Mouse (Mus musculus) 416B (cell line): ENCODE data around the gene Ubap1l.
A peak's percentile ranks its signal among the peaks of the same experiment; 100 is the strongest.

Experiments used
- DNase-seq: peaks from one replicate; pipeline ENCODE4 v3.0.0; 2011; ENCODE audit warnings: low read depth

Gene Ubap1l

GRCm38 (mm10) chr9:65374468-65375162 is 13.8 kb downstream of the Ubap1l start:
- no peak for DNase-seq

GRCm38 (mm10) chr9:65375163-65375934 is 14.5 kb downstream of the Ubap1l start:
- no peak for DNase-seq

DNA sequence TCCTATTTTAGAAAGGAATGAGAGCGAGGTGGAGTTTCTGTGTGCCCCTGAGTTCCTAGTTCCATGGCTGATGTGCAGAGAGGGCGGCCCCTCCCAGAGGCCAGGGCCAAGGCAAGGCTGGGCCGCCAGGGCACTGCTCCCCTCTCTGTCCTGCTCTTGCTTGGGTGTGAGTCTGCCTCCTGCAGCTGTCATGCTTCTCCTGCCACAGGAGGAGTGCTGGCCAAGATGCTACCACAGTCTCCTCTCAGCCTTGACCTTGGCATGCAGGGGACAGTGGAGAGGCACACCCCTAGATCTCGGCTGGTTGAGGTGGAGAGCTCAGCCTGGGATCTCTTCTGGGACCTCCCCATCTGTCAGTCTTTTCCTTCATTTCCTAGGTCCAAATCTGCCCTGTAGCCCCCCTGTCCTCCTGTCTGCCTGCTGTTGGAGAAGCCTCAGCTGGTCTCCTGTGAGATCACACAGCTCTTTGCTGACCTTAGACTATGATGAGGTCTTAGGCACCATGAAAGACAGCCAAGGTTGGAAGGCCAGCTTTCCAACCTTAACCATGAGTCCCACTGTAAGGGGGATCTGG is 20.3 kb downstream of the Ubap1l start:
- no peak for DNase-seq

GRCm38 (mm10) chr9:65382031-65382750 is 21.4 kb downstream of the Ubap1l start:
- no peak for DNase-seq

DNA sequence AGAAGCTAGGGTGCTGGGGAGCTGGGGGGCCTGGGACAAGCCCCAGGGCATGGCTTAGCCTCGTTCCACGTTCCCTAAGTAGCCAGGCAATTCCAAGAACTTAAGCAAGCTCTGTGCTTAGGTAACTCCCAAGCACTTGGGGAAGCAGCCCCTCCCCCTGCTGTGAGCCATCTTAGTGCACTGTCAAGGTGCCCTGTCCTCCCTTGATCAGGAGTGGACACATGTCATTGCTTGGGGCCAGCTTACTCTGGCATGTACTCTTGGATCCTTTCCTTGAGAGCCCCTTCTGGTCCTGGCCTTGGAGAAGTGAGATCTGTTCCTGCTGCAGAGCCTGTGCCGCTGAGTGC is 21.9 kb downstream of the Ubap1l start:
- no peak for DNase-seq

DNA sequence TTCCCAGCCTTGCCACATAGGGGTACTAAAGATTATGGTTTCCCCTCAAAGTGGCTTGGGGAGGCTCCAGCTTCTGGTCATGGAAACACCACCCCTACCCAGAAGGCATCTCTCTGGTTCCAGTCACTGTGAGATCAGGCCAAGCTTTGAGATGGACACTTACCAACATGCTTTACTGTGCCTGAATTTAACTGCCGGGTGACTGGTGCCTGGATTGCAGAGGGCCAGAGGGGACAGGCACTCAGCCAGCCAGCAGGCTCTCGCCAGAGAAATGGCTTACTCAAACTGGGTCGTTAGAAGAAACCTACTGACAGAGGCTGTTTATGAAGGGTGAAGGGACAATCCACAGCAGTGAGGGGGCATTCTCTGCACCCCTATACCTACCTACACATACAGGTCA is 23.4 kb downstream of the Ubap1l start:
- no peak for DNase-seq

- DNase-seq, result peak; percentile 18
Measured at GRCm38 (mm10) chr9:65386373-65387140, 25.7 kb downstream of the Ubap1l start.

DNA sequence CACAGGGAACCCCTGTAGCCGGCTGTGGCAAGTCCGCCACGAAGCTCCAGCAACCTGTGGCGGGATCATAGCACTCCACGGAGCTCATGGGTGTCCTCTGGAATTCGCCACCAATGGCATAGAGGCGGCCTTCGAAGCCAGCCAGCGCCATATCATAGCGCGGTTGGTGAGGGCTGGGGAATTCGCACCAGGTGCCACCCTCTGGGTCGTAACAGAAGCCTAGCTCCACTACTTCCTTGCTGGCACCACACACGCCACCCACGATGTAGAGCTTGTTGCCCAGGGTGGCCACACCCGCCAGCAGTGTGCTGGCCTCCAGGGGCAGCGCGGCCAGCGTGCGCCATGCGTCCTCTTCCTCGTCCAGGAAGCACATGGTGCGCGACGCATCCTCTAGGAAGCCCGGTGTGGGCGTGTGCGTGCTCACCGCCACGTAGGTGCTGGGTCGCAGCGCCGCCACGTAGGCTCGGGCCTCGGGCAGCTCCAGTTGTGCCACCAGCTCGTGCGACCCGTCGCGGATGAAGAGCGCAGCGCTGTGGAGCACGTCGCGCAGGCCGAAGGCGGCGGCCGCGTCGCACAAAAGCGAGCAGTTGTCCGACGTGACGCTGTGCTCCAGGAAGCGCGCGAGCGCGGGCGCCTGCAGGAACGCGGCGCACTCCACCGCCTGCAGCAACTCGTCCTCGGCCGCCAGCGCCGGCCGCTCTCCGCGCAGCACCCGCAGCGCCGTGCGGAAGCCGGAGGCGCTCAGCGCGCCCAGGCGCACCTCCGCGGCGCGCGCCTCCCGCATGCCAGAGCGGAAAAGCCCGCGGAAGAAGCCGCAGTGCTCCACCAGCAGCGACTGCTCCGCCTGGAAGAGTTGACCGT is 30.1 kb downstream of the Ubap1l start:
- DNase-seq, result no peak

- DNase-seq, result no peak
Measured at GRCm38 (mm10) chr9:65391613-65391964, 30.7 kb downstream of the Ubap1l start, which contains the start of gene Kbtbd13. Kbtbd13 (minus strand) TSS chr9:65391652.

- DNase-seq, result peak; percentile 75
Measured at GRCm38 (mm10) chr9:65392638-65393364, 32.0 kb downstream of the Ubap1l start.

DNA sequence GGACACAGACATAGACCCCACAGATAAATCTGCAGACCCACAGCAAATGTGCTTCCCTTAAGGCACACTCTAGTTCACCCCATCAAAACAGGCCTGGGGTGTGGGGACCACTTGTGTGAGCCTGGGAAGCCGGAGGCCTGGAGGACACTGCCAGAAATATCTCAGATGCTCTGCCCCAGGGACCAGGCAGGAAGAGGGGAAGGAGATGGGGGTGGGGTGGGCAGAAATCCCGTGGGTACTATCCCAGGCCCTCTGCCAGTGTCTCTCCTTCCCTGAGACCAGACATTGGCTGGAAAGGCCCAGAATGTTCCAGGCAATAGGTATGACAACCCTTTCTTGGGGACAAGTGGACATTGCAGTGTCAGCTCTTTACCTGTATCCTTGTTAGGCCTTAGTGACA is 32.8 kb downstream of the Ubap1l start:
- DNase-seq, result no peak

DNA sequence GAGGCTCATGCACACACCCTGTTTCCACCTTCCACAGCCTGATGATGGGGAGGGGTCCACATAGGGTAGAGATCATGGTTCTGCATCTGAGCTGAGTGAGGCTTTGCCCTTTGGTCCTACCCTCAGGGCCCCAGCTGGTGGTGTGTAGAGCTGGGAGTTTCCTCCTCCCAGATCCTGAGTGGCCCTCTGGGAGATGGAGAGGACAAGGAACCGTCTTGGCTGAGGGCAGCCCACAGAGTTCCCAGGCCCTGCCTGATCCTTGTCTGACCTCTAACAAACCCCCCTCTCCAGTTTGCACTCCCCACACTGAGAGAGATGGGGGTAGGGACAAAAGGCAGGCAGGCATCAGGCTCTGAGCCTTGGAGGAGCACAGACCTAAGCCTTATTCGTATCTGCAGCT is 33.5 kb downstream of the Ubap1l start:
- DNase-seq, result no peak

DNA sequence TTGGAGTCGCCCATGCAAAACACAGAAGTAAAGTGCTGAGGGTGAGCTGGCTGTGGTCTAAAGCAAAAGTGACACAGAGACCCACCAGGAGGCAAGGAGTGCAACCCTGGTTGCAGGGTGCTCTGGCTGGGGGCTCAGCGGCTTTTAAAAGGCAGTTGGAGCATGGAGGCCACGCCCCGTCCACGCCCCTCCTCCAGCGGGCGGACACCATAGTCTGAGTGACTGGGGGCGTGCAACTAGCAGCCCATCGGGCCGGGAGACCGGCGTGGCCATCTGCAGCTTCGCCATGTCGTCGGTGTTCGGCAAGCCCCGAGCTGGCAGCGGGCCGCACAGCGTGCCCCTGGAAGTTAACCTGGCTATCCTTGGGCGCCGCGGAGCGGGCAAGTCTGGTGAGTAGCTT is 37.4 kb downstream of the Ubap1l start, which contains the start of gene Rasl12:
Rasl12 (plus strand) TSS at position 228 of the 400 bp plus-strand sequence.
- DNase-seq, result no peak

DNA sequence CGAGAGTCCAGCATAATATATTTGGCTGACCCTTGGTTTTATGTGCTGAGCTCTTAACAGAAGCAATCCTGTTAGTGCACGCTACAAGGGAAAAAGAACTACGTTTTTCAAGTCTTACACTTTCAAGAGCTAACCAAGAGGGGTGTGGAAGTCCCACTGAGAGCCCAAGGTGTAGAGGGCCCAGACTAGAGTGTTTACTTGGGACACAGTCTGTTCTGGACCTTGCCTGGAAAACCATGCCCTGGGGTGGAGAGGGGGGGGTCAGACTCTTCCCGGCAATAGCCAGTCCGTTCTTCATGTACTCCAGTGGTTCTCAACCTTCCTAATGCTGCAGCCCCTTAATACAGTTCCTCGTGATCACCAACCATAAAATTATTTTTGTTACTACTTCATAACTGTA is 39.1 kb downstream of the Ubap1l start:
- DNase-seq, result no peak

DNA sequence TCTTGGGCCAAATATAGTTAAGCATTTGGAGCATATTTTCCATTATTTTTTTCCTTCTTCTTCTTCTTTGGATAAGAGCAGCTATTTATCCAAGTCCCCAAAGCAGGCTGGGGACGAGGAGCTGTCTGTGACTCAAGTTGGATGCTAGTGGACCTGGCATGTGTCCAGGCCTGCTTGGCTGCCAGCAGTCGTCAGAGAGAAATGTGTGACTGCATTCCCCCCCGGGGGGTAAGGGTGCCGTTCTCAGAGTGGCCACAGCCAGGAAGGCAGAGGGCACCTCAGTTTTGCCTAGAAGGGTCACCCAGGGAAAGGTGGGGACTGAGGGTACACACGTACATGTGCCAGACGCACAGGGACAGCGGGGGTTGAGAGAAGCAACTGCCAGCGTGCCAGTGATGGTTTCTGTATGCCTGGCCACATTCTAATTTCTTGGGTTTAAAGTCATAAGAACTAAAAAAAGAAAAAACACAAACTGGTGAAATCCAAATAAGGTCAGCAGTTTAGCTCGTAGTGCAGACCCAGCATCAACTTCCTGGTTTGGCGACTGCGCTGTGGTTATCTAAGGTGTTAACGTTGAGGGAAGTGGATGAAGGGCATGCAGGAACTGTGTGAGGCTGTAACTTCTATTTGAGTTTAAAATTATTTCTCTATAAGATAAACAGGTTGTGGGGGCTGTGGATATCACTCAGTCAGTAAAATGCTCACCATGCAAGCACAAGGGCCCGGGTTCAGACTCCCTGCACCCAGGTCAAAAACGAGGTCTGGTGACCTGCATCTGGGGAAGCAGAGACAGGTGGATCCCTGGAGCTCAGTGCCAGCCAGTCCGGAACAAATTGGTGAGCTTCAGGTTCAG is 43.7 kb downstream of the Ubap1l start:
- DNase-seq, result peak; percentile 56

DNA sequence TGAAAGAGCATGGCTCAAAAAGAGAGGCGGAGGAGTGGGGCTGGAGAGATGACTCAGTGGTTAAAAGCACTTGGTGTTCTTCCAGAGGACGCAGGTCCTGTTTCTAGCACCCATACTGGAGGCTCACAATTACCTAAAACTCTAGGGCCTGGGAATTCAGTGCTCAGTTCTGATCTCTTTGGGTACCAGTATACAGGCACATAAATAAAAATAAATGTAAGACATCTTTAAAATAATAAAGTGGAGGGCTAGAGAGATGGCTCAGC is 44.3 kb downstream of the Ubap1l start:
- DNase-seq, result no peak

DNA sequence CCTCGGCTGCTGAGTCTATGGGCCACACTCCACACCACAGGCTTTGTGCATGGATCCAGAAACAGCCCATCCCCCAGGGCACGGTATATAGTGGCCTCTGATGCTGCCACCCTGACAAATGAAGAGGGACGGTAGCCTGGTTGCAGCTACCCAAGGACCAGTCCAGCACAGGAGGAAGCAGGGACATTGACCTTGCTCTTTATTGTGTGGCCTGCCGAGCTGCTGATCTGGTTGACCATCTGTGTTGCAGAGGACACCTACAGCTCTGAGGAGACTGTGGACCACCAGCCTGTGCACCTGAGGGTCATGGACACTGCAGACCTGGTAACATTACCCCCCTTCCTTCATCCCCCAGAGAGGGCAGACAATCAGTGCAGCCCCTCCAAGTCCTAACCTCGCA is 46.5 kb downstream of the Ubap1l start:
- DNase-seq, result no peak

DNA sequence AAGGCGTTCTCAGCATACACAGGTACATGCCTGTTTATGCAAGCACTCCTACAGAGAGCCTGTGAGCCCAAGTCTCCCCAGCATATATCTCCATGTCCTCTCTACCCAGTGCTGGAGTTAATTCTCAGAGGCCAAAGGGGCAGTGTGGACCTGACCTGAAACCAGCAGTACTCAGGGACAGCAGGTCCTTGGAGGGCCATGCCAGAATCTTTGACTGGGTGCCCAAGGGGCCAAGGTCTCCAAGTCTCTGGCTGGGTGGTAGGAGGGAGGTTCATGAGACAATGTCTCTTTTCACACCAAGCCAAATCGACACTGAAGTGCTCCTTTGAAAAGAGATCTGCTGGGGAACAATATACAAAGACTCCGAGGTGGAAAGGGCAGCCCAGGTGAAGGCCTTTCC is 47.0 kb downstream of the Ubap1l start:
- no peak for DNase-seq

GRCm38 (mm10) chr9:65408871-65409295 is 48.0 kb downstream of the Ubap1l start:
- no peak for DNase-seq

- DNase-seq, result no peak
Measured at GRCm38 (mm10) chr9:65410378-65410777, 49.5 kb downstream of the Ubap1l start.
